Mouse (Mus musculus): Measurements from ENCODE around the gene Usp46. TPM values are rescaled to one million over a fixed set of nuclear protein-coding genes. Genes with fewer than 3 reads are reported as not detected.

The Usp46 gene
- polyA plus RNA-seq, 2 experiments = 20.0 to 39.1 TPM

DNA sequence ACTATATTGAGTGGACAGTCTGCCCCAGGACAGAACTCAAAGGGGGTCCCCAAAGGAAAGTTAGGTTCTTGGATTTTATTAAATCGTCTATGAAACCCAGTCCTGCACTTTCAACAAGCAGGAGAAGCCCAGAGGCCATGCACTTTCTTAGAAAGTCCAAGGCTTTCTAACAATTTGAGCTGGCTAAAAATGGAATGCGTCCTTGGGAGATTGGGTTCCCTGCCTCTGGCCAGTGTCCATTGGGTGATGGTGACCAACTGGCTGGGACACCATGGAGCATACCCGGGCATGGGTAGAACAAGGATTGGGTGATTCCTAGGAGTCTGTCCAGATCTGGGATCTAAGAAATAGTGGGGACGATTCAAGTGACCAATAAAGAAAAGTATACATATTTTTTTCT lies 47.7 kb downstream of the Usp46 start:
- peaks cover 43% of the 10 kb centered on the region for H3K36me3 ChIP-seq (ENCODE audit: control insufficient read depth, insufficient read depth, low read length)
- H3K4me1 ChIP-seq (ENCODE audit: control insufficient read depth, insufficient read depth, low read length) = no peaks in the 10 kb centered on the region
- no peak overlapping the region for H3K27ac ChIP-seq (replicated peaks; ENCODE audit: low read depth, low read length)
- no peak overlapping the region for H3K4me3 ChIP-seq (replicated peaks; ENCODE audit: low read length)
- WGBS = 89% methylated on average over 4 of the region's 4 CpGs
- no peaks in the 10 kb centered on the region for H3K27me3 ChIP-seq (ENCODE audit: control insufficient read depth, insufficient read depth, low read length)
- no peak overlapping the region for H3K4me2 ChIP-seq (replicated peaks; ENCODE audit: low read depth, low read length, severe bottlenecking)
- no peak overlapping the region for H3K9ac ChIP-seq (ENCODE audit: low read depth, low read length, severe bottlenecking)
- TF ChIP-seq POLR2A (IDR thresholded peaks at IDR 0.05; ENCODE audit: borderline replicate concordance, extremely low read depth, insufficient read depth, insufficient read length) = no peak
- 0 out of 2 replicates have a peak, but pooled peaks cover 4% of the 10 kb centered on the region for H3K9me3 ChIP-seq (ENCODE audit: control insufficient read depth, low read length)
- ATAC-seq (ENCODE audit: low FRiP score, low read depth) (no peak), DNase-seq (ENCODE audit: low spot score) (no peak)

DNA sequence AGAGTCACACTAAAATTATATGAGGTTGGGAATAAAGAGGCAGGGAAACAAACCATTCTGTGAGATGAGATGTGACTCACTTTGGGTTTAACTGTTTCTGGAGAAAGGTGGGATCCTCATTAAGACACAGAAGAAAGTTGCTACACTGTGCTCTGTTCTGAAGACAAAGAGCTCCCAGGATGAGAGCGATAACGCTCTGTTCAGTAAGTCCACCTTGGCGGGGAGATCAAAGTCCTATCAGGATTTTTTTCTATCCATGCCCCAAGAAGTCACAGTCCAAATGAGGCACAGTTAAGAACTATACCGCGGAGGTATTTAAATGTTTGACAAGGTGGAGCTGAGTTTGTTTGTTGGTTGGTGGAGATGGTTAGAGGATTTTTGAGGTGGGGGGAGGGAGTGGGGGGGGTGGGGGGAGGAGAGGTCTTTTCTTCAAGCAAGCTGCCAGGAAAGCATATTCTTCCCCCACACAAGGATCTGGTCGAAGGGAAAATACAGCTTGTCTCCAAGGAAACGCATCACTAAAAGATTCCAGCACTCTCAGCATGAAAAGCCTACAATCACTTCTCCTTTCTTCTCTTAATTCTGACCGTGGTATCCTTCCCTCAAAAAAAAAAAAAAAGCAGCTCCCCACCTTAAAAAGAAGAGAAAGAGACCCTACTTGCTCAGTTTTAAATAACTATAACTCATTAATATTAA lies 49.2 kb downstream of the Usp46 start:
- Histone ChIP-seq H3K36me3 (ENCODE audit: control insufficient read depth, insufficient read depth, low read length) (peaks cover 52% of the 10 kb centered on the region), H3K4me1 (ENCODE audit: control insufficient read depth, insufficient read depth, low read length) (no peaks in the 10 kb centered on the region), H3K27ac (replicated peaks; ENCODE audit: low read depth, low read length) (no peak overlapping the region), H3K27me3 (ENCODE audit: control insufficient read depth, insufficient read depth, low read length) (no peaks in the 10 kb centered on the region), H3K9ac (ENCODE audit: low read depth, low read length, severe bottlenecking) (no peak overlapping the region), H3K9me3 (ENCODE audit: control insufficient read depth, low read length) (0 out of 2 replicates have a peak, but pooled peaks cover 4% of the 10 kb centered on the region), H3K4me3 (replicated peaks; ENCODE audit: low read length) (no peak overlapping the region), H3K4me2 (replicated peaks; ENCODE audit: low read depth, low read length, severe bottlenecking) (no peak overlapping the region)
- TF ChIP-seq POLR2A (IDR thresholded peaks at IDR 0.05; ENCODE audit: borderline replicate concordance, extremely low read depth, insufficient read depth, insufficient read length) = no peak
- no peak for DNase-seq (ENCODE audit: low spot score)
- no peak for ATAC-seq (ENCODE audit: low FRiP score, low read depth)
- WGBS = 84% methylated on average over 8 of the region's 8 CpGs

DNA sequence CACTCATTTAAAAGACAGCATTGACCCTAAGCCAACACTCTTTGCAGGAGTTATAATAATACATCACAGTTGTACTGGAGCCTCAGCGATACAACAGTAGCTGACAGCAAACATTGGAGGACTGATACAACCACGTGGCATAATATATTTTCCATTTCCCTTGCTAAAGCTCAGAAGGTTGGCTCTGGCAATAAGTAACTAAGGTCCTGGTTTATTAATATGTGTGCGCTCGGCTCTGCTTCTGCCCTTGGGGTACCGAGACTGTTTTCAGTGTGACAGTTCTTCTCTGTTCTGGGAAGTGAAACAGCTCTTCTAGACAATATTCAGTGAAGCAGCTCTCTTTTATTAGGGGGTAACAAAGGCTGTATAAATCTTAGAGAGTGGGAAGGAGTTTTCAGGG lies 50.7 kb downstream of the Usp46 start:
- Histone ChIP-seq H3K4me1 (ENCODE audit: control insufficient read depth, insufficient read depth, low read length) (no peaks in the 10 kb centered on the region), H3K9ac (ENCODE audit: low read depth, low read length, severe bottlenecking) (no peak overlapping the region), H3K36me3 (ENCODE audit: control insufficient read depth, insufficient read depth, low read length) (peaks cover 51% of the 10 kb centered on the region), H3K27ac (replicated peaks; ENCODE audit: low read depth, low read length) (no peak overlapping the region), H3K27me3 (ENCODE audit: control insufficient read depth, insufficient read depth, low read length) (no peaks in the 10 kb centered on the region), H3K9me3 (ENCODE audit: control insufficient read depth, low read length) (0 out of 2 replicates have a peak, but pooled peaks cover 4% of the 10 kb centered on the region), H3K4me3 (replicated peaks; ENCODE audit: low read length) (no peak overlapping the region), H3K4me2 (replicated peaks; ENCODE audit: low read depth, low read length, severe bottlenecking) (no peak overlapping the region)
- DNase-seq (ENCODE audit: low spot score) = no peak
- ATAC-seq (ENCODE audit: low FRiP score, low read depth) = no peak
- 84% methylated on average over 5 of the region's 5 CpGs for WGBS
- TF ChIP-seq POLR2A (IDR thresholded peaks at IDR 0.05; ENCODE audit: borderline replicate concordance, extremely low read depth, insufficient read depth, insufficient read length) = no peak

DNA sequence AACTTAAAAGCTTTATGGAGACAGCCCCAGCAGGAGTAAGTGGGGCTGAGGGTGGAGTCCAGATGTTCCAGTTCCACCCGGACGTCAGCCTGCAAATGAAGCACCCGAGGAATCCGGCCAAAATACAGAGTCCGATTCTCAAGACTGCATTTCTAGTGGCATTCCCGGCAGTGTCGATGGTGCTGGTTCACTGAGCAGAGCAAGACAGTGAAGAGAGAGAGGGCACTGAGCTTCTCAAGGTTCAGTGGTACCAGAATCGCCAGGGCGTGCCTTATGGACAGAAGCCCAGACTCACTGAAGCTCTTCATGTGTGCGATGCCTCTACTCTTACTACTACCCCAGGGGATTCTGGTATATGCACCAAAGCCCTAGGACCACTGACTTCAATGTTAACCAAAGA lies 56.6 kb downstream of the Usp46 start:
- H3K9me3 ChIP-seq (ENCODE audit: control insufficient read depth, low read length) = no peaks in the 10 kb centered on the region
- H3K36me3 ChIP-seq (ENCODE audit: control insufficient read depth, insufficient read depth, low read length) = peaks cover 44% of the 10 kb centered on the region
- H3K27ac ChIP-seq (replicated peaks; ENCODE audit: low read depth, low read length) = no peak overlapping the region
- no peak overlapping the region for H3K4me3 ChIP-seq (replicated peaks; ENCODE audit: low read length)
- no peaks in the 10 kb centered on the region for H3K4me1 ChIP-seq (ENCODE audit: control insufficient read depth, insufficient read depth, low read length)
- no peak for TF ChIP-seq POLR2A (IDR thresholded peaks at IDR 0.05; ENCODE audit: borderline replicate concordance, extremely low read depth, insufficient read depth, insufficient read length)
- no peak overlapping the region for H3K9ac ChIP-seq (ENCODE audit: low read depth, low read length, severe bottlenecking)
- no peaks in the 10 kb centered on the region for H3K27me3 ChIP-seq (ENCODE audit: control insufficient read depth, insufficient read depth, low read length)
- H3K4me2 ChIP-seq (replicated peaks; ENCODE audit: low read depth, low read length, severe bottlenecking) = no peak overlapping the region
- DNase-seq (ENCODE audit: low spot score) (no peak), ATAC-seq (ENCODE audit: low FRiP score, low read depth) (no peak)
- 82% methylated on average over 10 of the region's 10 CpGs for WGBS

DNA sequence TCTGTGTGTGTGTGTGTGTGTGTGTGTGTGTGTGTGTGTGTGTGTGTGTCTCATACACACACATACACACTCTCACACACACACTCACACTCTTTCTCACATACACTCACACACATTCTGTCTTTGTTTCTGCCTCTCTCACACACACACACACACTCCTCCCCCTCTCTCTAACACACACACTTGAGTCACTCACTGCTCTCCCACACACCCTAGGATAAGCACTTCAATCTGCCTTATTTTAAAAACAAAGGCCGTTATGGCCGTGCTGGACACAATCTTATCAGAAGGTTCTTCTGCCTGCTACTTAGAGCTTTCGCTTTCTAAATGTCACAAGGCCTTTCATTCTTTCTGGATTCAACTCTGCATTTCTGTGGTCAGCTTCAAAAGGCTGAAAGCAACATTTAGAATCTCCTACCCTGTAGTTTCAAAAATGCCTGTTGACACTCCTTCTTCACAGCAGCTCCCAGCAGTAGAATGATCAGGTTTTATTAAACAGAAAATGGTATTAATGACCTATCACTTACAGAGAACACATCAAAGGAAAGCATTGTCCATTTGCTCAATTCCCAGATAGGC lies 60.6 kb downstream of the Usp46 start:
- no peak overlapping the region for H3K4me2 ChIP-seq (replicated peaks; ENCODE audit: low read depth, low read length, severe bottlenecking)
- H3K9me3 ChIP-seq (ENCODE audit: control insufficient read depth, low read length) = no peaks in the 10 kb centered on the region
- WGBS = 88% methylated on average over 3 of the region's 3 CpGs
- no peak for DNase-seq (ENCODE audit: low spot score)
- TF ChIP-seq POLR2A (IDR thresholded peaks at IDR 0.05; ENCODE audit: borderline replicate concordance, extremely low read depth, insufficient read depth, insufficient read length) = no peak
- no peak overlapping the region for H3K9ac ChIP-seq (ENCODE audit: low read depth, low read length, severe bottlenecking)
- no peak for ATAC-seq (ENCODE audit: low FRiP score, low read depth)
- no peak overlapping the region for H3K4me3 ChIP-seq (replicated peaks; ENCODE audit: low read length)
- H3K36me3 ChIP-seq (ENCODE audit: control insufficient read depth, insufficient read depth, low read length) = peaks cover 45% of the 10 kb centered on the region
- H3K4me1 ChIP-seq (ENCODE audit: control insufficient read depth, insufficient read depth, low read length) = no peaks in the 10 kb centered on the region
- no peak overlapping the region for H3K27ac ChIP-seq (replicated peaks; ENCODE audit: low read depth, low read length)
- H3K27me3 ChIP-seq (ENCODE audit: control insufficient read depth, insufficient read depth, low read length) = no peaks in the 10 kb centered on the region

Data from limb, embryonic 14.5 days (tissue).